Mouse (Mus musculus) thymus, adult 2 months (tissue): ENCODE measurements at regions not wholly inside any gene's neighbourhood (a gene's known extent, or its start where the extent isn't known, plus 50 kb on each side); places are given as distances from the start of the nearest gene placed in this dataset.

ENCODE experiments used
- DNase-seq: peaks from one replicate; pipeline ENCODE4 v3.0.0; 2021
- H3K27ac ChIP-seq: fragments of 200-500 bp; 2 replicates; pipeline ENCODE4 v1.5.1; 2012; ENCODE audit warnings: low read length, control low read depth; ENCODE audit not compliant: control insufficient read depth, insufficient read depth
- H3K27me3 ChIP-seq: fragments of 200-500 bp; 2 replicates; pipeline ENCODE4 v1.6.1; 2012; ENCODE audit warnings: mild to moderate bottlenecking, low read length, moderate library complexity, mixed read lengths; ENCODE audit not compliant: control insufficient read depth, insufficient read depth
- H3K36me3 ChIP-seq: fragments of 200-500 bp; 2 replicates; pipeline ENCODE4 v1.6.1; 2012; ENCODE audit warnings: mild to moderate bottlenecking, low read length, moderate library complexity; ENCODE audit not compliant: control insufficient read depth, insufficient read depth
- H3K4me1 ChIP-seq: fragments of 200-500 bp; replicated peaks from 2 replicates; pipeline ENCODE4 v1.6.1; 2012; ENCODE audit warnings: low read length; ENCODE audit not compliant: control insufficient read depth, insufficient read depth
- H3K4me3 ChIP-seq: fragments of 200-500 bp; 2 replicates; pipeline ENCODE4 v1.5.1; 2012; ENCODE audit warnings: mild to moderate bottlenecking, low read length, control low read depth, moderate library complexity; ENCODE audit not compliant: control insufficient read depth, insufficient read depth
- CTCF ChIP-seq: fragments of 200-500 bp; IDR thresholded peaks from 2 replicates; pipeline ENCODE4 v1.5.1; 2012; ENCODE audit warnings: mild to moderate bottlenecking, control low read depth, low read length, moderate library complexity, borderline replicate concordance; ENCODE audit not compliant: control insufficient read depth, poor library complexity, insufficient read depth; ENCODE audit errors: extremely low read depth
- POLR2A ChIP-seq: fragments of 200-500 bp; IDR thresholded peaks from 2 replicates; pipeline ENCODE4 v1.6.1; 2012; ENCODE audit warnings: mild to moderate bottlenecking, low read length, control low read depth, moderate library complexity; ENCODE audit not compliant: control insufficient read depth, poor library complexity, insufficient read depth; ENCODE audit errors: extremely low read depth
- WGBS: fragments of 180-500 bp; shearing (Covaris S2); methylation state at CpG from one replicate; pipeline ENCODE4 v1.1.7; 2018; 5-methylcytosine and 5-hydroxymethylcytosine counted together

- H3K27ac ChIP-seq = no peak overlapping the region
- no peak for TF ChIP-seq POLR2A
- no peak for TF ChIP-seq CTCF
- no peak overlapping the region for H3K4me3 ChIP-seq
- H3K36me3 ChIP-seq = no peaks in the 10 kb centered on the region
- no peak for DNase-seq
- H3K27me3 ChIP-seq = no peaks in the 10 kb centered on the region
- H3K4me1 ChIP-seq = no peaks in the 10 kb centered on the region
- 97% methylated on average over 3 of the region's 3 CpGs for WGBS
Observed at GRCm38 (mm10) chr12:26617969-26618368, 149.0 kb downstream of the Cmpk2 start.

GRCm38 (mm10) chr12:26613086-26613705 is 144.2 kb downstream of the Cmpk2 start:
- 93% methylated on average over 11 of the region's 11 CpGs for WGBS
- TF ChIP-seq POLR2A (no peak), CTCF (no peak)

GRCm38 (mm10) chr12:26610079-26610478 is 141.1 kb downstream of the Cmpk2 start:
- no peak for TF ChIP-seq CTCF
- Histone ChIP-seq H3K27ac (no peak overlapping the region), H3K4me1 (no peaks in the 10 kb centered on the region), H3K27me3 (no peaks in the 10 kb centered on the region), H3K36me3 (no peaks in the 10 kb centered on the region), H3K4me3 (no peak overlapping the region)
- no peak for DNase-seq
- 97% methylated on average over 3 of the region's 3 CpGs for WGBS

More at GRCm38 (mm10) chr12:26613086-26613705, 144.2 kb downstream of the Cmpk2 start:
- Histone ChIP-seq H3K27me3 (no peaks in the 10 kb centered on the region), H3K27ac (no peak overlapping the region), H3K36me3 (no peaks in the 10 kb centered on the region), H3K4me1 (no peaks in the 10 kb centered on the region), H3K4me3 (no peak overlapping the region)
- no peak for DNase-seq

- DNase-seq = no peak
- no peaks in the 10 kb centered on the region for H3K4me1 ChIP-seq
- H3K27me3 ChIP-seq = no peaks in the 10 kb centered on the region
- no peak overlapping the region for H3K4me3 ChIP-seq
- TF ChIP-seq POLR2A (no peak), CTCF (no peak)
- H3K36me3 ChIP-seq = no peaks in the 10 kb centered on the region
- H3K27ac ChIP-seq = no peak overlapping the region
Observed at GRCm38 (mm10) chr12:26598501-26598900, 129.5 kb downstream of the Cmpk2 start.

- H3K27me3 ChIP-seq = no peaks in the 10 kb centered on the region
- no peak for DNase-seq
- H3K36me3 ChIP-seq = no peaks in the 10 kb centered on the region
- H3K27ac ChIP-seq = no peak overlapping the region
- no peak for TF ChIP-seq CTCF
- no peak for TF ChIP-seq POLR2A
- H3K4me3 ChIP-seq = no peak overlapping the region
- H3K4me1 ChIP-seq = no peaks in the 10 kb centered on the region
Observed at GRCm38 (mm10) chr12:26592125-26592524, 123.1 kb downstream of the Cmpk2 start.

GRCm38 (mm10) chr12:26589091-26589490 is 120.1 kb downstream of the Cmpk2 start:
- no peaks in the 10 kb centered on the region for H3K36me3 ChIP-seq
- no peak overlapping the region for H3K4me3 ChIP-seq
- DNase-seq = no peak
- no peaks in the 10 kb centered on the region for H3K4me1 ChIP-seq
- H3K27me3 ChIP-seq = no peaks in the 10 kb centered on the region
- TF ChIP-seq POLR2A (no peak), CTCF (no peak)
- H3K27ac ChIP-seq = no peak overlapping the region

GRCm38 (mm10) chr12:26577438-26577837 is 108.4 kb downstream of the Cmpk2 start:
- Histone ChIP-seq H3K4me1 (no peaks in the 10 kb centered on the region), H3K27me3 (no peaks in the 10 kb centered on the region), H3K27ac (no peak overlapping the region), H3K36me3 (no peaks in the 10 kb centered on the region), H3K4me3 (no peak overlapping the region)
- WGBS = 97% methylated on average over 6 of the region's 6 CpGs
- DNase-seq = no peak
- no peak for TF ChIP-seq CTCF
- TF ChIP-seq POLR2A = no peak
